Mouse (Mus musculus) layer of hippocampus, postnatal 25 days (tissue): ENCODE data around the gene Ppp1r15a. TPM values are rescaled to one million over a fixed set of nuclear protein-coding genes. Genes with fewer than 3 reads are reported as not detected.

Source experiments
- DNase-seq, 2 experiments: peaks; one replicate each; pipeline ENCODE4 v3.0.0; 2022; ENCODE audit warnings: mixed read lengths in 2 of 2, low spot score in 1 of 2; ENCODE audit errors: extremely low spot score in 1 of 2
- total RNA-seq, 2 experiments: library from RNA; stranded (reverse); gene quantifications; 2 replicates each; pipeline ENCODE4 v1.2.3; 2021

The Ppp1r15a gene
- total RNA-seq = 10 to 100 TPM; 19.6 to 21.6 TPM

- peak; percentile 97 to 98 for DNase-seq
These were observed at the start of gene Ppp1r15a, which contains the start of gene Plekha4 for GRCm38 (mm10) chr7:45525809-45526473. Gene Ppp1r15a, minus strand, starts transcription at chr7:45526268. Gene Plekha4, plus strand, starts transcription at chr7:45526330.

- no peak for DNase-seq
These were observed 48.7 kb upstream of the Ppp1r15a start for GRCm38 (mm10) chr7:45574472-45575379.

GRCm38 (mm10) chr7:45573954-45574353 lies 47.9 kb upstream of the Ppp1r15a start:
- DNase-seq = no peak

- no peak for DNase-seq
These were observed 45.9 kb upstream of the Ppp1r15a start for GRCm38 (mm10) chr7:45571966-45572365.

GRCm38 (mm10) chr7:45570103-45570741 lies 44.2 kb upstream of the Ppp1r15a start, which contains the start of gene Bcat2:
Gene Bcat2, plus strand, starts transcription at chr7:45570153.
- peak; percentile 57 to 61 for DNase-seq

GRCm38 (mm10) chr7:45568601-45569473 lies 42.8 kb upstream of the Ppp1r15a start:
- no peak for DNase-seq

GRCm38 (mm10) chr7:45567780-45568516 lies 41.9 kb upstream of the Ppp1r15a start:
- peak; percentile 59 to 69 for DNase-seq

GRCm38 (mm10) chr7:45567112-45567779 lies 41.2 kb upstream of the Ppp1r15a start:
- no peak for DNase-seq

GRCm38 (mm10) chr7:45565446-45565845 lies 39.4 kb upstream of the Ppp1r15a start:
- no peak for DNase-seq

GRCm38 (mm10) chr7:45564811-45565210 lies 38.7 kb upstream of the Ppp1r15a start:
- DNase-seq = no peak

GRCm38 (mm10) chr7:45561624-45562520 lies 35.8 kb upstream of the Ppp1r15a start:
- no peak for DNase-seq

GRCm38 (mm10) chr7:45560843-45561623 lies 35.0 kb upstream of the Ppp1r15a start:
- DNase-seq = peak; percentile 66 to 85

GRCm38 (mm10) chr7:45560241-45560640 lies 34.2 kb upstream of the Ppp1r15a start:
- no peak for DNase-seq

GRCm38 (mm10) chr7:45558907-45559306 lies 32.8 kb upstream of the Ppp1r15a start:
- no peak for DNase-seq

GRCm38 (mm10) chr7:45555787-45556186 lies 29.7 kb upstream of the Ppp1r15a start:
- DNase-seq = peak; percentile 51 to 79

- no peak for DNase-seq
These were observed 28.7 kb upstream of the Ppp1r15a start, which contains the start of gene Hsd17b14 for GRCm38 (mm10) chr7:45554744-45555143. Gene Hsd17b14, plus strand, starts transcription at chr7:45554893.

- no peak for DNase-seq
These were observed 27.9 kb upstream of the Ppp1r15a start for GRCm38 (mm10) chr7:45553990-45554389.
